Mouse (Mus musculus) right cerebral cortex, adult 18-20 months (tissue): Measurements from ENCODE around the gene Slc27a5.
A peak's percentile ranks its signal among the peaks of the same experiment; 100 is the strongest.

Source experiments
- DNase-seq: peaks from one replicate; pipeline ENCODE4 v3.0.0; 2022; ENCODE audit warnings: mixed read lengths

The Slc27a5 gene

DNA sequence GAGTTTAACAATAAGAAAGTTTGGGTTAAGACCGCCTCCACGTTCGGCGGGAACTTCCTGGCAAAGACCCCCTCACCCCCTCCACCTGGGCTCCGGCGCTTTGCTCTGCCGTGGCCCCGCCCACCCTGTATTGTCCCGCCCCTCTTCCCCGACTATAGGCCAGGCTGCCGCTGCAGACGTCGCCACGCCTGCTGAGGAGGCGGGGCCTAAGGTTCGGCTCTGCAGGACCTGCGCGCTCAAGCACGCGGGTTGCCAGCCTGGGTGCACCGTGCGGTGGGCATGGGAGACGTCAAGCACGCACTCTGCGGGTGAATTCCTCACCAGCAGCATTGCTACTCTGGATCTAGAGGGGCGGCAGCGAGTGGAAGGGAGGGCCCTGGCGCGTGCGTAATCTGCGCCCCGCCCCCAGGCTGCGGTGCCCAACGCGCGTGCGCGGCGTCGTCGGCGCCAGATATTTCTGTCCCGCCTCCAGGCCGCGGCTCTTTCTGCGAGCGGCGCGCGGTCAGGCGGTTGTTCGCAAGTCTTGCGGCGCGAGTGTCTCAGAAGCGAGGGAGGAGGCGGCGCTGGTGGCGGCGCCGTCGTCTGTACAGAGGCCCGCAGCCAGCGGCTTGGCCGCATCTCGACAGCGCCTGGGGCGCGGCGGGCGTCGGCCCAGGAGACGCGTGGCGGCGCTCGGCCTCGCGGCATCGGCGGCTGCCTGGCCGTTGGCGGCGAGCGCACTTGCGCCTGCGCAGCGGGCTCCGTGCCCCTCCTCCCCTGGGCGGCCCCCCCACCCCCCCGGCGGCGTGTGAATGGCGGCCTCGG lies 26.1 kb upstream of the Slc27a5 start:
- peak; percentile 94 for DNase-seq

DNA sequence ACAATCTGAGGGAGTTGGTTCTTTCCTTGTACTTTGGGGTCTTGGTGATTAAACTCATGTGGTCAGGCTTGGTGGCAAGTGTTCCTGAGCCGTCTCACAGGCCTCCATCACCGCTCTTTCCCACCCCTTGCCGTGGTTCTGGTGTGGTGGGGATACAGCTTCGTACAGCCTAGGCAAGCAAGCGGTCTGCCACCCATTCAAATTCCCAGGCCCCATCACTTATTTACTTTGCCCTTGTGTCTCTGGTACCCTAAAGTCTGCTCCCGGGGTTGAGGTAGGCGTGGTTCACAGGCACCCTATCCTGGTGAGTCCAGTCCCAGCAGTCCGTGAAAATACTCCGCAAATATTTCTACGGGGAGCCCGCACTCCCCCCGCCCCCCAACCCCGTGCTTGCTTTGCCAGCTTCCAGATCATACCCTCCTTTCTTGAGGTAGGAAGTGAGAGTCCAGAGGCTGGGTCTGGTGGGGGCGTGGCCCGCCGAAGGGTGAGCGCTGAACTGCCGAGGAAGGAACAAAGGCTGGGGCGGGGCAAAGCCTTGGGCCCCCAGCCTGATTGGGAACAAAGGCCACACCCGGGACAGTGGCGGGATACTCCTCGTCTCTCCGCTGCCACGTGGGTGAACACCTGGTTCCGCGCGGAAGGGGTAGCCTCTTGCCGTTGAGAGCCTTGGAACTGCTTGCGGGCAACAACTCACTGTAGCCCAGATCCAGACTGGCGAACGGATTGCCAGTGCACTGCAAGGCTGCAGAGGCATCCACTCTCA lies 25.0 kb upstream of the Slc27a5 start:
- DNase-seq: no peak

DNA sequence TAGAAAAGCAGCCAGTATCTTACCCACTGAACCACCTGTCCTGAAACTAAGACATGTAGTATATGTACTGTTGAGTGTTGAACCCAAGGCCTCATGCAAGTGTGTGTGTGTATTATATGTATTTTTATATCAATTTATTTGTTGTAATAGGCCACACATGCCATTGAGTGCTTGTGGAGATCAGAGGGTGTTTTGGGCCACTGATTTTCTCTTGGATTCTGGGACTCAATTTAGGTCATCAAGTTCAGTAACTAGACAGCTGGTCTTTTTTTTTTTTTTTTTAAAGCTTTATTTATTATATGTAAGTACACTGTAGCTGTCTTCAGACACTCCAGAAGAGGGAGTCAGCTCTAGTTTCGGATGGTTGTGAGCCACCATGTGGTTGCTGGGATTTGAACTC lies 17.2 kb upstream of the Slc27a5 start:
- DNase-seq: no peak

DNA sequence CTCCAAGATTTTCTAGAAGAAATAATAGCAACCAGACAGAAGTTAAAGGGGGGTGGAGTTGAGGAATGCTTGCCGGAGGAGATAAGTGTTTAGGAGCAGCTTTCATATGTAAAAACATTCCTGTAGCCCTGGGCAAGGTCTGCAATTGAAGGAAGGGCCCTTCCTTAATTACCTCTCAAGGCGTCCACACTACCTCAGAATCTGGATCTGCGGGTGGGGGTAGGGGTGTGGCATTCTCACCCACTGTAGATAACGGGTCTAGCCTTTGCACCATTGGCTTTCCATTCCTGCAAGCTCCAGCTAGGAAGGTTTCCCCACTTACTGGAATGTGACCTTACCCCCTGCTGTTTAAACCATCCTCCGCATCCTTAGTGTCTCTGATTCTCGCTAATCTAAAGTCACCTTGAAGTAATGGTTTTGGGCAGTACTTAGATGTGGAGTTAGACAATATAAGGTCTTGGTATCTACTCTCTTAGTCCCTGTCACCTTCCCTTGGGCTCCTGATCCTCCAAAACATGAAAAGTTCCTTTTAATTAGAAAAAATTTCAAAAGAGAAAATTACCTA lies 16.4 kb upstream of the Slc27a5 start:
- no peak for DNase-seq

DNA sequence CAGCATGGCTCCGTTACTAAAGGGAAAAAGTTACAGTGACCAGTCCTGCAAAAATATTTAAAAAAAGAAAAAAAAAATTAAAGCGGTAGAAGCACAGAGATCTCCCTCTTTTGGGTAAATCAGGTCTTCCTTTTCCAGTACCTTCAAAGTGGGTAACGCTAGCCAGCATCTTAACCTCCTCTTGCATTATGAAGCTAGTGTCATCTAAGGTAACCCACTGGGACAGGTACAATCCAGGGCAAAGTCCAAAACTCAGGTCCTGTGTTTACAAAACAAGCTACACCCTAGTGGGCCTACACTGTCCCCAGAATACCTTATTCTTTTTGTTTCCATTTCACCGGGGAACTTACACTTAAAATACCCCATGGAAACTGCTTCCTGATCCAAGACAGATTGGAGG lies 15.7 kb upstream of the Slc27a5 start:
- no peak for DNase-seq

DNA sequence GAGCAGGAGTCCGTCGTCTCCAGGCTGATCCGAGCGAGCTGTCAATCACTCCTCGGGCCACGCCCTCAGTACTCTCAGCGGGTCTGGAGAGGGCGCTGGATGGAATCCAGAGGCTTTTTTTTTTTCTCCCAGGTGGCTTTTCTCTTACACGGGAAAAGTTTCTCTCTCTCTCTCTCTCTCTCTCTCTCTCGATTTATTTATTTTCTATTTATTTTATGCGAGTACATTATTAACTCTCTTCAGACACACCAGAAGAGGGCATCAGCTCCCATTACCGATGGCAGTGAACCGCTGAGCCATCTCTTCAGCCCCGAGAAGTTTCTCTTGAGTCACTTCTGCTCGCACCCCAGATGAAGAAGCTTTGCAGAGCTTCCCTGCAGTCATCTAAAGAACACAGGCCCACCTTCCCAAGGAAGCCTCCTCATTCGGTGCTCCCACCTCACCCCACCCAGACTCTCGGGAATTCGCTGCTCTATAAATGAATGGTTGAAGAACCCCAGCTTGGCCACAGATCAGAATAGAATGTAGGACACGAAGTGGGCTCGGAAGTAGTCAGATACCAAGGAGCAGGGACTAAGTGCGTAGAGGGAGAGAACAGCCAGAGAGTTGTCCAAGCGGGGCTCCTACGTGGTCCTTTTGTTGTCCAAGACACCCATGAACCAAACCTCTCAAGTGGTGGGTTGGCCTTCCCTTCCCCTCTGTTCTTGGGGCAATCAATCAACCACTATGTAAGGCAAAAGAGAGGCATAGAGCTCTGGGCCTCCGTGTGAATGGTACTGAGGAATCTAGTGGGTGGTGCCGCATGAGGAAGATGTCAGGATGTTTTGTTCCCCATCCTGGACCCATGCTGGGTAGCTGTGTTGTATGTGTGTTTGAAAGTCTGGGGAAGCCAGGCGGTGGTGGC lies 12.3 kb upstream of the Slc27a5 start, which contains the start of gene Zbtb45:
TSS of gene Zbtb45 (minus strand) at position 30 of the 904 bp plus-strand sequence.
- no peak for DNase-seq

DNA sequence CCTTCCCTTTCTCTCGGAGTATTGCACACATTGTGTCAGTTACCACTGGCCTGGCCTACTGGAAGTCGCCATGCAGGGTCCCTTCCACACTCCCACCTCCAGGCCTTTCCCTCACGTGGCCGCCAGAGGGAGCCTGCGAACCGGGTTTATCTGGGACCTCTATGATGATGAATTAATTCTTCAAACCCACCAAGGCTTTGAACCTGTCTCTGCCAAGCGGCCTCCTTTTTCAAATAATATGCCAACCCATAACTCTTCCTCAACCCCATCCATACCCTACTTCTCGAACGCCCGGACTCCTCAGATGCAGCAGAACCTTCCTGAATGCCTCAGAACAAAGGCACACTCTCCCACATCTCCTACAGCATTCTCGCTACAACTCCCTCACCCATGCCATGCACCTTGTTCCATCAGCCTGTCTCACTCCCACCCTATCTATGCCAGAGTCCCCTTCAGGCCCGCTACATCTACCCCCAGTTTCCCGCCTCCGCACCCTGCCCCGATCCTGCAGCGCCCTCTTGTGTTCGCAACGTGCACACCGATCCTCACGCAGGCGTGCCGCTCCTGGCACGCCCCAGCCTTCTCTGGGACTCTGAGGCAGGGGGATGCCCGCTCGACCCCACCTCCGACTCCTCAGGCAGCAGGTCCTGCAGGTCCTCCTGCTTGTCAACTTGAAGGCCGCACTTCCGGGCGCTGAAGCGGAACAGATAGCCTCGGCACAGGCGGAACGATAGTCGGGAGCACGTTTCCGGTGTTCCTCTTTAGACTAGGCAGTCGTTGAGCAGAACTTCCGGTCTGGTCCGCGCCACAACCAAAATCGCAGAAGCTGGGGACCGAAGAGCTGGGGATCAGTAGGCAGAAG lies 11.4 kb upstream of the Slc27a5 start:
- DNase-seq: peak; percentile 93

DNA sequence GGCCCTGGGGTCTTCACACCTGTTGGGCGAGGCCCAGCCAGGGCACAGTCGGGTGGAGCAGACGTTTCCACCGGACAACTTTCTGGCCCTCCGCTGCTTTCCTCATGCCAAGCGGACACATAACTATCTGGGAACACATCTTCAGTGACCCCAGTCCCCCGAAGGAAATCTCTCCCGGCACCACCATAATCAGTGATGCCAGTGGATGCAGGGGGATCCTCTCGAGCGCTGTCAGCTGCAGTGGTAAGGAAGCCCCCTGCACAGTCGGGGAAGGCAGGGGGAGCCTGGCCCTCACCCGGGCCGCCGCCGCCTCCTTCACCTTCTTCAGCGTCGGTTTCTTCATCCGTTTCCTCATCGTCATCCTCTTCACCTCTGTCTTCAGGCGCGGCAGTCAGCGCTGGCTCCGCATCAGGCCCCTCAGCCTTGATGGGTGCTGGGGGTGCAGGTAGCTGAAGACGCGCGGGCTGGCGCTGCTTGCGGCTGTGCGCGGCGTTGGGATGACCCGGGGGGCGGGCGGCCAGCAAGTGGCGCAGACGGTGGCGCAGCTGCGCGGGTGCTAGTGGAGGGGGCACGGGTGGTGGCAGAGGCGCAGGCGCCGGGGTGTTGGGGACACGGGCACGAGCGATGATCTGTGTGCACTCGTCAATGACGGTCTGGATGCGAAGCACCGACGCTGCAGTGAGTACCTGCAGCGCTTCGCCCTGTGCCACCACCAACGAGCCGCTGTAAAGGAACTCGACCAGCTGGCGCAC lies 9.5 kb upstream of the Slc27a5 start:
- no peak for DNase-seq

DNA sequence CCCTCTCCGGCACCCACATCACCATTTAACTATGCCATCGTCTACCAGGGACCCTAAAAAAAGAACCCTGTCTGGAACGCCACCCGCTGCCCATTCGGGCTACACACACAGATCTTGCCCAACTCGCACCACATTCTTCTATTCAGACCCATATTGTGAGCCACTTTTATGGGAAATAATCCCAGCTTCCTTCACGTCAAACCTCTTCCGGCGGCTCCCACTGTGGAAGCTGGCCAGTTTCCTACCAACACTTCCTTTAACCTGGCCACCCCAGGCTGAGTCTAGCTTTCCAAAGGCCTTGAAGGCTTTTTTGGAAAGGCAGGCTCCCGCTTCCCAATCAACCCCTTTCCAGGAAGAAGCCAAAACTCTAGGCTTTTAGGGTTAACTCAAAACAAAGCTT lies 8.5 kb upstream of the Slc27a5 start:
- no peak for DNase-seq

DNA sequence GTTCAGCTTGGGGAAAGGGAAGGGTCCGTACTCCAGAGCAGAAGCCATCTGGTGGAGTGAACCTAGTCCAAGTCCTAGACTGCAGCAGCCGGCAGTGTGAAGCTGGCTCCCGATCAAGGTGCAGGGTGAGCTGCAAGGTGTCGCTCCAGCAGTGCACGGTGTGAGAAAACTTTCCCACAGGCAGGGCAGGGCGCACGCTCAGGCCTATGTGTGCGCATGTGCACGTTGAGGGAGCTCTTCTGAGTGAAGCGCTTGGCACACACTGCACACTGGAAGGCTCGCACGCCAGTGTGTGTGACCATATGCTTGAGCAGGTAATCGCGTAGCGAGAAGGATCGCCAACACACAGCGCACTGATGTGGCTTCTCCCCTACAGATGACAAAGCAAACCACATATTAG lies 8.0 kb upstream of the Slc27a5 start:
- DNase-seq: no peak

DNA sequence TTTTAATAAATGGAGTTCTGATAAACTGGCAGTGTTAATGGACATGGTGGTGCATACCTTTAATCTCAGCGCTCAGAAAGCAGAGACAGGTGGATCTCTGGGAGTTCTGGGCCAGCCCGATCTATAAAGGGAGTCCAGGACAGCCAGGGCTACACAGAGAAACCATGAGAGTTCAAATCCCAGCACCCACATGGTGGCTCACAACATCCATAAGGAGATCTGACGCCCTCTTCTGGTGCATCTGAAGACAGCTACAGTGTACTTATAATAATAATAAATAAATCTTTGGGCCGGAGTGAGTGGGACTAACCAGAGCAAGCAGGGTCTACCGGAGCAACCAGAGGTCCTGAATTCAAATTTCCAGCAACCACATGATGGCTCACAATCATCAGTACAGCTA lies 5.4 kb upstream of the Slc27a5 start:
- DNase-seq: no peak

DNA sequence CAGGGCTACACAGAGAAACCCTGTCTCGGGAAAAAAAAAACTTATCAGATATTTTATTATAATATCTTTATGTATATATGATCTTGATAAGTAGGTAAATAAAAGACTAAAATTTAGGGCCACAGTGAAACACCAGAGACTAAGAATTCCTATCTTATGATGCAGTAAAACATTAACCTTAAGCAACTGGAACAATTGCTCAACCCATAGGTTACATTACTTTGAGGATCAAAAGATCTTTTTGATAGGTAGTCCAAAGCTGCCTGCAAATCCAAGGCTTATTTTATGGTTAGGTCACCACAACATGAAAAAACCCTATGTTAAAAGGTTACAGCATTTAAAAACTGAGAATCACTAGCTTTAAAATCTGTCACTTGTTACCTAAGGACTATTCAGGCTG lies 3.6 kb upstream of the Slc27a5 start:
- no peak for DNase-seq

DNA sequence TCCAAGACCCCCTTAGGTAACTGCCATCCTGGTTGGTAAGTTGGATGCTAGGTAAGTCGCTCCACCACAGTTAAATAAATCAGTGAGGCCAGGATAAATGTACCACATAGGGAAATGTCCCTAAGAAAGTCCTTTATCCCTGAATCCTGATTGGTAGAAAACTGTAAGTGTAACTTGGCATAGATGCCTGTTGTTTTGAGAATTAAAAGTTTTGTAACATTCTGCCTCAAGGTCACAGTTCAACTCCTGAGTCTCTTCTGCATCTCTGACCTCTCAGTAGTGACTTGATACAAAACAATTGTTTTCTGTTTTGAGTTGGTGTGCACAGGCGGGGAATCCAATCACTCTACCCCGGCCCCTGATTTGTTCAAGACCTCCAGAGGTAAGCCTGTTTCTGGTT lies 859 bp upstream of the Slc27a5 start, which contains the start of gene Trim28:
TSS of gene Trim28 (plus strand) at position 264 of the 400 bp plus-strand sequence.
- no peak for DNase-seq

DNA sequence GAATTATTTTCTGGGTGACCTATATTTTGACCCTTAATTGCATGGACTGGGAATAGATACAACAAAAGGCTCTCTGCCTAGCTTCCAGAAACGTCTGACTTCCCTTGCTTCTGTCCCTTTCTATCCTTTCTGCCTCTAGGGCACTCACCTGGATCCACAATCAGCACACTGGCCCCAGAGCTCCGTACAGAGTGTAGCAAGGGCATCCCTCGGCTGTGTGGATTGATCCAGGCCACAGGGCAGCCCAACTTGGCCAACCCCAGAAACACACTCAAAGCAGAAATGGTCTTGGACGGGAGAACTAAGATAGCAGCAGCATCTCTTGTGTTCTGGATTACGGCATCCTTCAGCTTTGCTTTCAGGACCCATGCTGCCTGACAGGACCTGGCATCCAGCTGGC lies 762 bp downstream of the Slc27a5 start:
- no peak for DNase-seq

DNA sequence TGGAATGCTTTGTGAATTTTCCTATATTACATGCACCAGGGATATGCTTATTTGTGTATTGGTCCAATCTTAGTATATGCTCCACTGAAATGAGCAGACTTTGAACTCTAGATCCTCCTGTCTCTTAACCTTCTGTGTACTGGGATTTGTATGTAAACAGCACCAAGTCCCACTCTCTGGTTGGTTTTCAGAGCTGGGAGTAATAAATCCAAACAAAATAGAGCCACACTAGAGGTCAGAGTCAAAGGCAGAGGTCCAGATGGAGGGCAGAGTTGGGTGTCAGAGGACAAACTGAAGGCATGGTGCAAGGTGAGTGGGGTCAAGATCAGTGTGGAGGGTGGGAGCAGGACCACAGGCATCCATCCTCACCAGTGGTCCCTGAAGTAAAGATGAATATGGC lies 2.1 kb downstream of the Slc27a5 start:
- DNase-seq: no peak

DNA sequence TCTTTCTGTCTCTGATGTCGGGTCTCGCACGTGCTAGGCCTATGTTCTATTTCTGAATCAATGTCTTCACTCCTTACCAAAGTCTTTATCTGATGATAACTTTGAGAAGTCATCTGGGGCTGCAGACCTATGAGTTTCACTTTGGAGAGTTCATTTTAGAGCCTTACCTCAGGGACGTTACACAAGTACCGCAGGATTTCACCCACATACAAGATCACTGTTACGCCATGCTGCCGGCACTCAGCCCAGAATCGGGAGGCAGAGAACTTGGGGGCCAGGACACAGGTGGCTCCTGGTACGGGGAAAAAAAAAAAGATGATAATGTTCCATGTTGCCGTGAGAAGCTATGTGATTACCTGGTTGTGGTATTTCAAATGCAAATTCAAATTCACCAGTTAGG lies 4.8 kb downstream of the Slc27a5 start:
- no peak for DNase-seq

DNA sequence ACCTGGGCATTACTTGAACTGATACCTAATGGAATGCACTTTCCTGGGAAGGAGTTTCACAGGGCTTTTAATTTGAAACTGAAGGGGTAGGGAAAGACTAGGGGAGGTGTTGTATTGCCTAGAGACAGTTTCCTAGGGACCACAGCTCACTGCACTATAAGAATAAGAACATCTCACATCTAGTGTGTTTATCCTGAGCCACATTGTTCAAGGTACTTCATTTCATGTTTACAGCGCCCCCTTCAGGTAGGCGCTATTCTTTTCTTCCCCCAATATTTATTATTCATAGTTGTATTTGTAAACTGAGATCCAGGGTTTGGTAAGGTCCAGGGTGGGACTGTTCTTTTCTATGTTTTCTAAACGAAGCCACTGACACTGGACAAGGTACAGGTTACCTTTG lies 5.8 kb downstream of the Slc27a5 start:
- DNase-seq: no peak

DNA sequence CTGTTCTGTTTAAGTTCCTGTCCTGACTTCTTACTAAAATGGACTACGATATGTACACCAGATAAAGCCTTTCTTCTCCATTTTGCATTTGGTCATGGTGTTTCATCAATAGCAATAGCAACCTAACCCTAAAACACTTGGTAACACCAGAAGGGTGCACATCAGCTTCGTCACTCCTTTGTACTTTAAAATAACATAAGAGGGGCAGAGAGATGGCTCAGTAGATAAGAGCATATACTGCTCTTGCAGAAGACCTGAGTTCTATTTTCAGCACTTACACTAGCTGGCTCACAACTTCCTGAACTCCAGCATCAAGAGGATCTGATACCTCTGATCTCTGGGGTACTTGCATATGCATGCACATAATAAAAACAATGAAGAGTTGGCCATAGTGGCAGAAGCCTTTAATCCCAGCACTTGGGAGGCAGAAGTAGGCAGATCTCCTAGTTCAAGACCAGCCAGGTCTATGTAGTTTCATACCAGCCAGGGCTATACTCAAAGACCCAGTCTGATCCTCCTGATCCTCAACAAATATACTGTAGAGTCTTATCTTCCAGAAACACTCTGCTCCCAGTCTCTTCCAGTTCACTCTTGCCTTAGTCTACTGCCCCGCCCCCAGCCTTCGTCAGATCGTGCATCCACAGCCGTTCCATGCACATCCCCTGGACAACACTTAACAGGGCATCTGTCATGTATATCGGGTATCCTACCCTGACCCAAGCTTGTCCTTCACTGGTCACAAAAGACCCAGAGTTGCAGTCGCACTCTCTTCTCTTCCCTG lies 10.4 kb downstream of the Slc27a5 start:
- DNase-seq: no peak

DNA sequence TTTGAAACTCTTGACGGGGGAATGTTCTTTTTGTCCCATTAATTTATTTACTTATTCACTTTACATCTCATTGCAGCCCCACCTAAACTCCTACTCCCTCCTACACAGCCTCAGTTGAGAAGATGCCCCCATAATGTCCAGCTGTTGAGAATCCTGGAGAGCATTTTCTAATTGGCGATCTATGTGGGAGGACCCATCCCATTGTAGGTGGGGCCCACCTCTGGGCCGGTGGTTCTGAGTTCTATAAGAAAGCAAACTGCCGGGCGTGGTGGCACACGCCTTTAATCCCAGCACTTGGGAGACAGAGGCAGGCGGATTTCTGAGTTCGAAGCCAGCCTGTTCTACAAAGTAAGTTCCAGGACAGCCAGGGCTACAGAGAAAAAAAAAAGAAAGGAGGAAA lies 11.1 kb downstream of the Slc27a5 start:
- DNase-seq: no peak

DNA sequence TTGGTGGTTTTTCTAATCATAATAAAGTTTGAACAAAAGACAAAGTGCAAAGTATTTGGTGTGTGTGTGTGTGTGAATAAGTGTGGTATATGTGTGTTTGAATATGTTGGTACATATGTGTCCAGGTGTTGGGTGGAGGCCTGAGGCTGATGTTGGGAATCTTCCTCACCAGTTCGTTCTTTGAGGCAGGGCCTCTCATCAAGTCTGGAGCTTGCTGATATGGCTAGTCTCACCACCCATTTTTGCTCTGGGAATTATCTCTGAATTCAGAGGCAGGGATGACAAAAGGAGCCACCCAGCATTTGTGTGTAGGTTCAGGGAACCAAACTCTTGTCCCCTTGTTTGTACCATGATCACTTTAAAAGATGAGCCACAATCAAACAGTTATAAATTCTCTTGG lies 12.3 kb downstream of the Slc27a5 start:
- DNase-seq: no peak
